In the genomic region with DNA sequence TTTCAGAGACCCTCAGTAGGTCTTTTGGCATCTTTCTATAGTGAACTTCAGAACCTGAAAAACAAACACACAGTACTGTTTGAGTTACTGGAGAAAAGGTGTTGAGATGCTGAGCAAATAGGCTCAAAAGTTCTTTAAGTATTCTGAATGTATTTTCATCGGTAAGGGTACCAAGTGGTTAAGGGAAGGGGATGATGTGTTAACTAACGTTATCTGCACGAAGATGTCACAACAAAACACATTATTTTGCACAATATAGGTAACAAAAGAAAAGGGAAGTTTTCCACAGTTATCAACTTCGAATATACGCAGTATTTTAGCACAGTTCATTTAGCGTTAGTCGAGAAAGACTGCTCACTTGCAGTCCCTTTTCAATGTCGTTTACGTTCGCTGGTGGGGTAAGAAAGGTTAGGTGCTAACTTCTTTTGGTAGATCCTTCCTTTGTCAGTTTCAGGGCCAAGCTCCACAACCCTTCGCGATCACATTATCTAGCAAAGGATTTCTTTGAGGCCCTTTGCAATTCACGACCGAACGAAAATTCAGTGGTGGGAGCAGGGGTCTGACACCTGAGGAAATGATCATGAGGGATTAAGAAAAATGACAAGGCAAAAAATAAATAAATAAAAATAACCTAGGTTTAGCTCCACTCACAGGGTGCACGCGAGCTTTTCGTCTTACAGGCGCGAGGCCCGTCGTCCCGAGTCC, we compare ENCODE assay signal across 8 mouse cellular contexts. TPM values are rescaled to one million over a fixed set of nuclear protein-coding genes. Genes with fewer than 3 reads are reported as not detected.
A peak's percentile ranks its signal among the peaks of the same experiment; 100 is the strongest.
DNase-seq lines count a peak whose midpoint lies in the region; ATAC-seq and TF ChIP-seq lines count a peak whose summit lies in the region.

No protein-coding gene starts in this region.

- H3K4me3 ChIP-seq in neural tube, embryonic 11.5 days (ENCODE audit: low read depth, low read length), result peak overlapping the region; percentile 84
- peak overlapping the region; percentile 65 for H3K4me3 ChIP-seq in embryonic facial prominence, embryonic 11.5 days (ENCODE audit: low read depth, low read length)
- peak overlapping the region; percentile 81 for H3K4me3 ChIP-seq in hindbrain, postnatal 0 days (ENCODE audit: low read length)
- H3K4me3 ChIP-seq in midbrain, postnatal 0 days (ENCODE audit: low read depth, low read length), result peak overlapping the region; percentile 86

- H3K4me2 ChIP-seq in neural tube, embryonic 11.5 days (ENCODE audit: low read depth), result peak overlapping the region; percentile 55
- H3K4me2 ChIP-seq in embryonic facial prominence, embryonic 11.5 days (ENCODE audit: low read depth, low read length), result peak overlapping the region; percentile 38
- peak overlapping the region; percentile 90 for H3K4me2 ChIP-seq in hindbrain, postnatal 0 days (ENCODE audit: low read depth, low read length)
- H3K4me2 ChIP-seq in midbrain, postnatal 0 days (ENCODE audit: low read depth, low read length, poor library complexity, severe bottlenecking), result peak overlapping the region; percentile 79

- WGBS in neural tube, embryonic 11.5 days, result 3% methylated on average over 23 of the region's 23 CpGs
- 4% methylated on average over 23 of the region's 23 CpGs for WGBS in embryonic facial prominence, embryonic 11.5 days
- WGBS in hindbrain, postnatal 0 days, result under 1% methylated on average over 23 of the region's 23 CpGs
- 1% methylated on average over 23 of the region's 23 CpGs for WGBS in midbrain, postnatal 0 days

- H3K9ac ChIP-seq in neural tube, embryonic 11.5 days (ENCODE audit: low read length), result peak overlapping the region; percentile 99
- peak overlapping the region; percentile 94 for H3K9ac ChIP-seq in embryonic facial prominence, embryonic 11.5 days (replicated peaks; ENCODE audit: low read length)
- H3K9ac ChIP-seq in hindbrain, postnatal 0 days (replicated peaks; ENCODE audit: low read length), result peak overlapping the region; percentile 88
- peak overlapping the region; percentile 97 for H3K9ac ChIP-seq in midbrain, postnatal 0 days (replicated peaks; ENCODE audit: low read length, poor library complexity, severe bottlenecking)

- ATAC-seq in neural tube, embryonic 11.5 days (ENCODE audit: insufficient read depth, low FRiP score, low TSS enrichment), result no peak
- ATAC-seq in embryonic facial prominence, embryonic 11.5 days (replicated peaks; ENCODE audit: insufficient number of reproducible peaks, low FRiP score, low TSS enrichment, low read depth), result no peak
- ATAC-seq in hindbrain, postnatal 0 days, result no peak
- ATAC-seq in midbrain, postnatal 0 days (ENCODE audit: low FRiP score), result no peak

- peak; percentile 21 for DNase-seq in neural tube, embryonic 11.5 days (ENCODE audit: low spot score)
- DNase-seq in neural tube, embryonic 10.5 days (ENCODE audit: extremely low spot score, low spot score), result no peak
- peak; percentile 32 for DNase-seq in embryonic facial prominence, embryonic 11.5 days (ENCODE audit: low spot score)
- DNase-seq in hindbrain, postnatal 0 days (ENCODE audit: low spot score), result no peak
- DNase-seq in midbrain, postnatal 0 days (ENCODE audit: low spot score), result no peak
- DNase-seq in left cerebral cortex, adult 18-20 months (ENCODE audit: low spot score in 2 of 2), result no peak
- no peak for DNase-seq in cerebellum, postnatal 36 days
- no peak for DNase-seq in testis, postnatal 14 days (ENCODE audit: low spot score)

- H3K27me3 ChIP-seq in neural tube, embryonic 11.5 days (ENCODE audit: control insufficient read depth, insufficient read depth, low read length), result no peaks in the 10 kb centered on the region
- no peaks in the 10 kb centered on the region for H3K27me3 ChIP-seq in embryonic facial prominence, embryonic 11.5 days (ENCODE audit: control insufficient read depth, insufficient read depth, low read length)
- no peaks in the 10 kb centered on the region for H3K27me3 ChIP-seq in hindbrain, postnatal 0 days (ENCODE audit: insufficient read depth, low read length)
- no peaks in the 10 kb centered on the region for H3K27me3 ChIP-seq in midbrain, postnatal 0 days (ENCODE audit: insufficient read depth, low read length)

- H3K27ac ChIP-seq in neural tube, embryonic 11.5 days (ENCODE audit: low read depth, low read length), result peak overlapping the region; percentile 95
- peak overlapping the region; percentile 82 for H3K27ac ChIP-seq in embryonic facial prominence, embryonic 11.5 days (replicated peaks; ENCODE audit: low read depth, low read length)
- H3K27ac ChIP-seq in hindbrain, postnatal 0 days, result peak overlapping the region; percentile 98
- H3K27ac ChIP-seq in midbrain, postnatal 0 days (ENCODE audit: low read depth, low read length), result peak overlapping the region; percentile 99

- peaks cover 2% of the 10 kb centered on the region; the same call in 1 of the 2 replicates for H3K36me3 ChIP-seq in neural tube, embryonic 11.5 days (ENCODE audit: control insufficient read depth, insufficient read depth, low read length)
- no peaks in the 10 kb centered on the region for H3K36me3 ChIP-seq in embryonic facial prominence, embryonic 11.5 days (replicated peaks; ENCODE audit: control insufficient read depth, insufficient read depth, low read depth, low read length)
- H3K36me3 ChIP-seq in hindbrain, postnatal 0 days (ENCODE audit: insufficient read depth, low read length), result no peaks in the 10 kb centered on the region
- no peaks in the 10 kb centered on the region for H3K36me3 ChIP-seq in midbrain, postnatal 0 days (ENCODE audit: insufficient read depth, low read length)

- TF ChIP-seq CTCF in hindbrain, postnatal 0 days (IDR thresholded peaks at IDR 0.05; ENCODE audit: low read depth), result no peak
- TF ChIP-seq CTCF in midbrain, postnatal 0 days (IDR thresholded peaks at IDR 0.05), result no peak

- no peaks in the 10 kb centered on the region for H3K9me3 ChIP-seq in neural tube, embryonic 11.5 days (ENCODE audit: control insufficient read depth, low read length)
- H3K9me3 ChIP-seq in embryonic facial prominence, embryonic 11.5 days (replicated peaks; ENCODE audit: control insufficient read depth, low read length), result no peaks in the 10 kb centered on the region
- no peaks in the 10 kb centered on the region for H3K9me3 ChIP-seq in hindbrain, postnatal 0 days (ENCODE audit: low read length)
- no peaks in the 10 kb centered on the region for H3K9me3 ChIP-seq in midbrain, postnatal 0 days (ENCODE audit: low read length)

- H3K4me1 ChIP-seq in neural tube, embryonic 11.5 days (ENCODE audit: control insufficient read depth, insufficient read depth, low read length), result peaks cover 18% of the 10 kb centered on the region
- H3K4me1 ChIP-seq in embryonic facial prominence, embryonic 11.5 days (ENCODE audit: control insufficient read depth, insufficient read depth, low read length), result no peaks in the 10 kb centered on the region
- peaks cover 22% of the 10 kb centered on the region for H3K4me1 ChIP-seq in hindbrain, postnatal 0 days (ENCODE audit: insufficient read depth, low read length)
- peaks cover 6% of the 10 kb centered on the region; the same call in 1 of the 2 replicates for H3K4me1 ChIP-seq in midbrain, postnatal 0 days (ENCODE audit: insufficient read depth, low read length)

RNA-seq across cellular contexts. Expression of a gene that starts 0.8 kb away (rescaled TPM):
- 24.3 and 25.5 TPM in 2 replicates for polyA plus RNA-seq in neural tube, embryonic 11.5 days (2014; fragmentation: Nextera tagmentation; extraction: Ambion mirVana)
- 21.4 and 23.8 TPM in 2 replicates for polyA plus RNA-seq in embryonic facial prominence, embryonic 11.5 days (2014; fragmentation: Nextera tagmentation; extraction: Ambion mirVana)
- total RNA-seq in hindbrain, postnatal 0 days (2014; rRNA removed), result 33.2 and 37.0 TPM in 2 replicates
- 17.8 and 21.8 TPM in 2 replicates for polyA plus RNA-seq in hindbrain, postnatal 0 days (2015; fragmentation: Nextera tagmentation; extraction: Ambion mirVana)
- total RNA-seq in midbrain, postnatal 0 days (2014; rRNA removed), result 37.2 and 44.7 TPM in 2 replicates
- polyA plus RNA-seq in midbrain, postnatal 0 days (2015; fragmentation: Nextera tagmentation; extraction: Ambion mirVana), result 13.6 and 18.5 TPM in 2 replicates
- total RNA-seq in left cerebral cortex, adult 18-20 months (2021), result 10 to 100 TPM; 39.4 to 40.6 TPM

Comparison
In these comparisons a context has a peak if more than half of its experiments do, and no peak if none do; other contexts are left out.
1. DNase-seq: peak in neural tube, embryonic 11.5 days (single experiment) and embryonic facial prominence, embryonic 11.5 days (single experiment); none in neural tube, embryonic 10.5 days (single experiment), hindbrain, postnatal 0 days (single experiment), midbrain, postnatal 0 days (single experiment), left cerebral cortex, adult 18-20 months (0 of 2), cerebellum, postnatal 36 days (0 of 2) and testis, postnatal 14 days (single experiment).
2. H3K4me2 ChIP-seq: peak in every context shown above with its lines; median percentile 90 in hindbrain, postnatal 0 days; 79 in midbrain, postnatal 0 days; 55 in neural tube, embryonic 11.5 days; 38 in embryonic facial prominence, embryonic 11.5 days.
3. Peak in every context shown above with its lines, with median percentiles within 50 percentile points of each other: H3K27ac ChIP-seq, H3K4me3 ChIP-seq and H3K9ac ChIP-seq.